Mouse (Mus musculus) C2C12 (cell line): Measurements from ENCODE around the gene Suclg2. TPM values are rescaled to one million over a fixed set of nuclear protein-coding genes. Genes with fewer than 3 reads are reported as not detected.

Experiments used
- H3K27me3 ChIP-seq: one replicate; pipeline ENCODE4 v1.6.1; 2011; ENCODE audit not compliant: control insufficient read depth, insufficient read depth, insufficient read length
- H3K36me3 ChIP-seq: one replicate; pipeline ENCODE4 v1.6.1; 2011; ENCODE audit not compliant: control insufficient read depth, insufficient read depth
- H3K4me3 ChIP-seq: one replicate; pipeline ENCODE4 v1.5.1; 2011; ENCODE audit warnings: mild to moderate bottlenecking, control low read depth; ENCODE audit not compliant: poor library complexity, insufficient read depth, severe bottlenecking
- H3K79me2 ChIP-seq: one replicate; pipeline ENCODE4 v1.6.1; 2011; ENCODE audit not compliant: control insufficient read depth, insufficient read depth
- H3K79me3 ChIP-seq: one replicate; pipeline ENCODE4 v1.6.1; 2011; ENCODE audit warnings: low read depth, control low read depth
- H3ac ChIP-seq: one replicate; pipeline ENCODE3; 2011; ENCODE audit warnings: low read depth; ENCODE audit not compliant: control insufficient read depth, insufficient read length
- CEBPB ChIP-seq: IDR thresholded peaks from one replicate; pipeline ENCODE4 v1.6.1; 2011; ENCODE audit warnings: low read depth, mild to moderate bottlenecking, control low read depth, moderate library complexity
- CTCF ChIP-seq: IDR thresholded peaks from one replicate; pipeline ENCODE4 v1.5.1; 2011; ENCODE audit not compliant: control insufficient read depth, insufficient read depth, insufficient read length
- FOSL1 ChIP-seq: IDR thresholded peaks from one replicate; pipeline ENCODE4 v1.8.0; 2011; ENCODE audit warnings: mild to moderate bottlenecking, low read length; ENCODE audit not compliant: poor library complexity, insufficient read depth, severe bottlenecking
- MAX ChIP-seq: IDR thresholded peaks from one replicate; pipeline ENCODE4 v1.6.1; 2011; ENCODE audit warnings: mild to moderate bottlenecking, control low read depth
- MYOD1 ChIP-seq: IDR thresholded peaks from one replicate; pipeline ENCODE4 v1.6.1; 2011; ENCODE audit warnings: low read depth; ENCODE audit not compliant: control insufficient read depth, insufficient read length
- MYOG ChIP-seq: IDR thresholded peaks from one replicate; pipeline ENCODE4 v1.6.1; 2011; ENCODE audit not compliant: control insufficient read depth, insufficient read length; ENCODE audit errors: extremely low read depth
- USF1 ChIP-seq: IDR thresholded peaks from one replicate; pipeline ENCODE4 v1.6.1; 2011; ENCODE audit warnings: low read depth, mild to moderate bottlenecking, control low read depth, moderate library complexity
- polyA plus RNA-seq: library from polyadenylated mRNA; unstranded; fragments of >200 nt; fragmentation: generic; extraction: Trizol; gene quantifications from one replicate; pipeline ENCODE4 v1.2.1, GENCODE M21; 2012; ENCODE audit warnings: missing spikeins

Suclg2 gene
- polyA plus RNA-seq, 1 experiment: 23.2 TPM

- Histone ChIP-seq H3K79me2 (no peaks in the 10 kb centered on the region), H3ac (no peak overlapping the region), H3K79me3 (peaks cover 1% of the 10 kb centered on the region), H3K27me3 (no peaks in the 10 kb centered on the region), H3K4me3 (no peak overlapping the region), H3K36me3 (peaks cover 3% of the 10 kb centered on the region)
- no peak for TF ChIP-seq CEBPB
- no peak for TF ChIP-seq MAX
- no peak for TF ChIP-seq USF1
- no peak for TF ChIP-seq MYOD1
- TF ChIP-seq FOSL1: no peak
- TF ChIP-seq MYOG: no peak
- TF ChIP-seq CTCF: no peak
Observed at GRCm38 (mm10) chr6:95595852-95596251, 122.7 kb downstream of the Suclg2 start.

DNA sequence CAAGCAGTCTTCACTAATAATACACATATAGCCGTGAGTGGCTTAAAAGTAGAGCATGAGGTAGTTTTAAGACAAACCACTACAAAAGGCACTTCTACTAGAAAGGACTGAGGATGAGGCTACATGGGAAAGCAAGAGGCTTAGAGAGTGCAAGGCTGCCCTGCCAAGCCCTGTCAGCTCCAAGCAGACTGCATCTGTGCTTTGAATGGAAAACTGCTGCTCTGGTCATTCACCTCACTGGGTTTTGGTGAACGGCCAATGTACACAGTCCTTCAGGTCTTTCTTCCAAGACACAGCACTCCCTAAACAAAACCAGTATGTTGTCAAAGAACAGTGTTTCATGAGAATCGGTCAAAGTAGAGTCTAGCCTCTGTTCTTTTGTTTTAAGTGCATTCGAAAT is 124.4 kb downstream of the Suclg2 start:
- Histone ChIP-seq H3ac (no peak overlapping the region), H3K79me3 (peaks cover 1% of the 10 kb centered on the region), H3K36me3 (peaks cover 3% of the 10 kb centered on the region), H3K27me3 (no peaks in the 10 kb centered on the region), H3K79me2 (no peaks in the 10 kb centered on the region), H3K4me3 (no peak overlapping the region)
- TF ChIP-seq CTCF (no peak), MYOD1 (no peak), FOSL1 (no peak), MYOG (no peak), USF1 (no peak), MAX (no peak)

GRCm38 (mm10) chr6:95592396-95592795 is 126.2 kb downstream of the Suclg2 start:
- no peaks in the 10 kb centered on the region for H3K27me3 ChIP-seq
- peaks cover 3% of the 10 kb centered on the region for H3K36me3 ChIP-seq
- TF ChIP-seq MAX (no peak), USF1 (no peak), CTCF (no peak), FOSL1 (no peak), MYOD1 (no peak), MYOG (no peak), CEBPB (no peak)
- no peaks in the 10 kb centered on the region for H3K79me2 ChIP-seq
- no peaks in the 10 kb centered on the region for H3K79me3 ChIP-seq
- H3ac ChIP-seq: no peak overlapping the region
- H3K4me3 ChIP-seq: no peak overlapping the region

GRCm38 (mm10) chr6:95590463-95590862 is 128.1 kb downstream of the Suclg2 start:
- Histone ChIP-seq H3K79me2 (no peaks in the 10 kb centered on the region), H3K27me3 (no peaks in the 10 kb centered on the region), H3ac (no peak overlapping the region), H3K4me3 (no peak overlapping the region), H3K36me3 (peaks cover 3% of the 10 kb centered on the region), H3K79me3 (no peaks in the 10 kb centered on the region)
- TF ChIP-seq MYOG (no peak), CTCF (no peak), FOSL1 (no peak), CEBPB (no peak), USF1 (no peak), MAX (no peak), MYOD1 (no peak)

DNA sequence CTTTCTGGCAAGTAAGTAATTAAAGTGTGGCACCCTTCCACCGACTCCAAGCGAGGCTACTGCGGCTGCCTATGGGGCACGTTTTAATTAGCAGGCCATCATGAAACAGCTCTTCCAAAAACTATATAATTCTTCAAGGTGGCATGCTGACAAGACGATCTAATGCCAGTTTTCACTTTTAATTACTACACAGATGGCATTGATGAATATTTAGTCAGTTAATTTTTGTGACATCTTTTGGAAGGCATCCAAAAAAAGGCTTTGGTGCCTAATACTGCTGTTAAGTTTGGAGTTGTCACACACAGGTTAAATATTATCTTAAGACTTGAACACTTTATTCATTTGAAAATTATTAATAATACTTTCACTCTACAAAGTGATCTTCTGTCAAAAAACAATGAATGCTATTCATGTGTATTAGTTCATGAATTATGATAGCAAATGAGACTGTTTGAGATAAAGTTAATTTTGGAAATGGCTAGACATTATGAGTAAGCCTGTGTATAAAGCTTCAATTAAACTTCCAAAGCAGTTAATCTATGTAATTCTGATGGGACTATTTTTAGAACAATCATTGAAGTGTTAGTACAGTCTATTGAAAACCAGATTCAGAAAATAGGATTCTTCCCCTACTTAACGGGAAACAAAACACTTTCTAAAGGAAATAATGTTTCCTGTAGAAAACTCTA is 131.3 kb downstream of the Suclg2 start:
- Histone ChIP-seq H3K79me3 (no peaks in the 10 kb centered on the region), H3K79me2 (no peaks in the 10 kb centered on the region), H3K36me3 (peaks cover 7% of the 10 kb centered on the region), H3K4me3 (no peak overlapping the region), H3K27me3 (no peaks in the 10 kb centered on the region), H3ac (no peak overlapping the region)
- no peak for TF ChIP-seq MYOG
- TF ChIP-seq USF1: no peak
- TF ChIP-seq MYOD1: no peak
- TF ChIP-seq MAX: no peak
- no peak for TF ChIP-seq CTCF

DNA sequence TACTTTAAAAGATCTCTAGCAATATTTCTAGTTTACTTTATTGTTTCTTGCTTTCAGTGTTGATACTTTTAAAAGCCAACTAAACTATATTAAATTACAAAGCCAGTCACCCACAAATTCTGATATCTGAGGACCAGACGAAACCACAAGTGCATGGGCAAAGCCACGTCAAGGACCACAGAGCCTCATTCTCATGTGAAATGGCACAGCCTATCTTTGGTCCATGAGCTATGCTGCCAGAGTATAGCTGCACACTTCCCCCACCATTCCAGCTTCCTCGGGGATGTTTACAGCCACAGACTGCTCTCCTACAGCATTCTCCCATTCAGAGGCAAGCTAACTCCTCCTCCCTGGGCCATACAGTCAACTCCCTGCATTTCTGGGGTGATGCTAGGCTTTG is 136.7 kb downstream of the Suclg2 start:
- H3K79me2 ChIP-seq: no peaks in the 10 kb centered on the region
- no peak for TF ChIP-seq MAX
- no peak for TF ChIP-seq MYOG
- no peak for TF ChIP-seq FOSL1
- no peak for TF ChIP-seq USF1
- no peak for TF ChIP-seq CTCF
- no peak for TF ChIP-seq CEBPB
- TF ChIP-seq MYOD1: no peak
- no peak overlapping the region for H3K4me3 ChIP-seq
- H3K27me3 ChIP-seq: no peaks in the 10 kb centered on the region
- H3K36me3 ChIP-seq: peaks cover 10% of the 10 kb centered on the region
- H3K79me3 ChIP-seq: no peaks in the 10 kb centered on the region
- H3ac ChIP-seq: no peak overlapping the region
